Mouse (Mus musculus): ENCODE measurements around the gene Nipal3. TPM values are rescaled to one million over a fixed set of nuclear protein-coding genes. Genes with fewer than 3 reads are reported as not detected.

Nipal3 gene
- polyA plus RNA-seq, 1 experiment from 2014 or later, result 6.8 TPM

DNA sequence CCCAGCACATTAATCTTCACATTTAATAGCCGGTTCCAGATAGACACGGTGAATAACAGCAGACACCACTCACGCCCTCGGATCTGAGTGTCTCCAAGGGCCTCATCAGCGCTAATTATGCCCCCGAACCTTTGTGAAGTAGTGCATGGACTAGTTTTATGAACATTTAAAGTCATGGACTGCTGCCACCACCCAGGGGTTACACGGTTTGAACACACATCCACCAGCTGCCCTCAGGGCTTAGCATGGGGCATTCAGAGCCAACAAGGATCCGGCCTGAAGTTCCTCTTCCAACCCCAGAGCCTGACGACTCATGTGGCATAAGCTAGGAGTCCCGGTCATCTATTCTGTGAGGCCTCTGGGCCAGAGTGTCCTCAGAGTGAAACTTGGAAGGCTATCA lies 9.8 kb downstream of the Nipal3 start:
- DNase-seq (ENCODE audit: low spot score) (no peak), ATAC-seq (replicated peaks; ENCODE audit: low FRiP score, low read depth) (no peak)
- Histone ChIP-seq H3K27me3 (ENCODE audit: insufficient read depth, low read length) (no peaks in the 10 kb centered on the region), H3K27ac (no peak overlapping the region), H3K4me3 (replicated peaks; ENCODE audit: low read depth, low read length) (no peak overlapping the region), H3K4me1 (replicated peaks; ENCODE audit: insufficient read depth, low read length) (no peaks in the 10 kb centered on the region), H3K9ac (ENCODE audit: low read depth, low read length) (no peak overlapping the region), H3K36me3 (ENCODE audit: insufficient read depth, low read length) (0 out of 2 replicates have a peak, but pooled peaks cover 4% of the 10 kb centered on the region), H3K9me3 (replicated peaks; ENCODE audit: low read length) (no peaks in the 10 kb centered on the region), H3K4me2 (ENCODE audit: low read length) (no peak overlapping the region)
- 31% methylated on average over 10 of the region's 10 CpGs for WGBS
- no peak for TF ChIP-seq CTCF (IDR thresholded peaks at IDR 0.05; ENCODE audit: low read depth)

DNA sequence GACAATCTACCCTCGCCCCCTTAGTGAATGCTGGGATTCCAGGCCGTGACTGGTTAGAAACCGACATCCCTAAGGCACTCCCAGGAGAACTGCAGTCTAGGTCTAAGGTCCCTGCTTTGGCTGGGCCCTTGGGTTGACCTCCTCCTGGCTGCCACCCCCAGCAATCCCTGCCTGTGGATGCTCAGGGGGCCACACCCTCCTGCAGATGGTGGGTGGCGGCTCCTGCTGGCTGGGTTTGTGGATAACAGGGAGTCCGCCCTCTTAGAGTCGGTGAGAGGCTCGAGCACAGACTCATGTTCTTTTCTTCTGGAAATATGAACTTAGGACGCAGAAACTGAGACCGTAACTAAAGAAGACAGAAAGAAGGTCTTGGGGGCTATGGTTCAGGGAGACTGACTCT lies 14.5 kb downstream of the Nipal3 start:
- H3K36me3 ChIP-seq (ENCODE audit: insufficient read depth, low read length), result no peaks in the 10 kb centered on the region
- TF ChIP-seq CTCF (IDR thresholded peaks at IDR 0.05; ENCODE audit: low read depth), result peak; percentile 39; the same call in 1 of the 2 replicates
- ATAC-seq (replicated peaks; ENCODE audit: low FRiP score, low read depth), result no peak
- DNase-seq (ENCODE audit: low spot score), result no peak
- H3K27me3 ChIP-seq (ENCODE audit: insufficient read depth, low read length), result no peaks in the 10 kb centered on the region
- H3K9me3 ChIP-seq (replicated peaks; ENCODE audit: low read length), result no peaks in the 10 kb centered on the region
- H3K9ac ChIP-seq (ENCODE audit: low read depth, low read length), result no peak overlapping the region
- no peak overlapping the region for H3K4me2 ChIP-seq (ENCODE audit: low read length)
- 76% methylated on average over 9 of the region's 9 CpGs for WGBS
- no peaks in the 10 kb centered on the region for H3K4me1 ChIP-seq (replicated peaks; ENCODE audit: insufficient read depth, low read length)
- H3K27ac ChIP-seq, result no peak overlapping the region
- H3K4me3 ChIP-seq (replicated peaks; ENCODE audit: low read depth, low read length), result no peak overlapping the region

DNA sequence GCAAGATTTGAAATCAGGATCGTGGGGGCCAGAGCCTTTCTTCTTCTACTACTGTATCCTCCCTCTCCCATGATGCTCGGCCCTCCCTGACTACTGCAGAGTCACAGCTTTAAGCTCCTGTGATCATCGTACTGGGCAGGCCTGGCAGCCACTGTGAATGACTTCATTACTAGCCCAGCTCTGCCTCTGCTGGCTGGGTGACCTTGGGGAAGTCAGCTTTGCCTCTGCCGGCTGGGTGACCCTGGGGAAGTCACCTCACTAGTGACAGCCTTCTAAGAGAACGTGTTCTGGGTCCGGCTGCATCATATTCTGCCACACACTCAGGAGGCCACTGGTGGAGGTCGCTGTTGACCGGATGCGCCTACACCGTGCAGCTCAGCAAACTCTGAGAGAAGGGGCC lies 17.0 kb downstream of the Nipal3 start:
- no peak for ATAC-seq (replicated peaks; ENCODE audit: low FRiP score, low read depth)
- no peak overlapping the region for H3K4me3 ChIP-seq (replicated peaks; ENCODE audit: low read depth, low read length)
- H3K4me2 ChIP-seq (ENCODE audit: low read length), result no peak overlapping the region
- H3K36me3 ChIP-seq (ENCODE audit: insufficient read depth, low read length), result no peaks in the 10 kb centered on the region; the same call in 1 of the 2 replicates
- no peak for TF ChIP-seq CTCF (IDR thresholded peaks at IDR 0.05; ENCODE audit: low read depth)
- 80% methylated on average over 10 of the region's 10 CpGs for WGBS
- no peaks in the 10 kb centered on the region for H3K9me3 ChIP-seq (replicated peaks; ENCODE audit: low read length)
- H3K9ac ChIP-seq (ENCODE audit: low read depth, low read length), result no peak overlapping the region
- H3K27ac ChIP-seq, result no peak overlapping the region
- H3K4me1 ChIP-seq (replicated peaks; ENCODE audit: insufficient read depth, low read length), result no peaks in the 10 kb centered on the region
- DNase-seq (ENCODE audit: low spot score), result no peak
- no peaks in the 10 kb centered on the region for H3K27me3 ChIP-seq (ENCODE audit: insufficient read depth, low read length)

DNA sequence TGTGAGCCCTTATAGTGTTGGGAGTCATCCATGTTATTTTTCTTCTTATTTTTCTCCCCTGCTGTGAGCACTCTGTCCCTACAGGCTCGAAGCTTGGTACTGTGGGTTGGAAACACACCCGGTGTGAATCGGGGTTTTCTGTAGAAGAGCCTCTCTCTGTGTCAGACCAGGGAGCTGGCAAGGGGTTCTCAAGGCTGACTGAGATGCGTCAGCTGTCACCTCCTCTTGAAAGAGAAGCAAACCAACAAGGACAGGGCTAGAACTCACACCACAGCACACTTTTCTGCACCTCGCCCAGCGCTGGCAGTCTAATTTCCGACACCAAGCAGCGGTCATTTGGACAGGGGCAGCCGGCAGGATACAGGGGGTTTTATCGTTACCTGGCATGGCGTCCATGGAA lies 31.4 kb downstream of the Nipal3 start:
- 0 out of 2 replicates have a peak, but pooled peaks cover 15% of the 10 kb centered on the region for H3K36me3 ChIP-seq (ENCODE audit: insufficient read depth, low read length)
- TF ChIP-seq CTCF (IDR thresholded peaks at IDR 0.05; ENCODE audit: low read depth), result no peak
- H3K4me2 ChIP-seq (ENCODE audit: low read length), result no peak overlapping the region
- H3K4me3 ChIP-seq (replicated peaks; ENCODE audit: low read depth, low read length), result no peak overlapping the region
- no peak overlapping the region for H3K9ac ChIP-seq (ENCODE audit: low read depth, low read length)
- no peaks in the 10 kb centered on the region for H3K4me1 ChIP-seq (replicated peaks; ENCODE audit: insufficient read depth, low read length)
- no peak overlapping the region for H3K27ac ChIP-seq
- ATAC-seq (replicated peaks; ENCODE audit: low FRiP score, low read depth) (no peak), DNase-seq (ENCODE audit: low spot score) (no peak)
- no peaks in the 10 kb centered on the region for H3K27me3 ChIP-seq (ENCODE audit: insufficient read depth, low read length)
- 92% methylated on average over 11 of the region's 11 CpGs for WGBS
- no peaks in the 10 kb centered on the region for H3K9me3 ChIP-seq (replicated peaks; ENCODE audit: low read length)

DNA sequence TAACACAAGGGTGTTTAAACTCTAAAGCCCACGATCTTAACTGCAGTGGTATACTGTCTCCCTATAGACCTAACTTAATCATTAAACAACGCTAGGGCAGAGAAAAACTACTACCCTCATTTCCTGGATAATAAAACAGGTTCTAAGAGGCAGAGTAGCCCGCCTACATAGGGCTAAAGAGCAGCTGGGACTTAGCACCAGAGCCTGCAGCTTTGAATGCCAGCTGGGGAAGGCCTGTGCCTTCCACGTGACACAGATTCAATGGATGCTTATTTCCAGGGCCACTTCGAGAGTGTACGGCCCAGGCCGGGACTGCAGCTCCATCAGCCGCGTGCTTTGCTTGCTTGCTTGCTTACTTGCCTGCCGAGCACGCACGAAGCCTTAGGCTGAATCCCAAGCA lies 41.3 kb downstream of the Nipal3 start:
- H3K9me3 ChIP-seq (replicated peaks; ENCODE audit: low read length), result no peaks in the 10 kb centered on the region
- no peaks in the 10 kb centered on the region for H3K27me3 ChIP-seq (ENCODE audit: insufficient read depth, low read length)
- peak overlapping the region; percentile 66 for H3K27ac ChIP-seq
- H3K36me3 ChIP-seq (ENCODE audit: insufficient read depth, low read length), result 0 out of 2 replicates have a peak, but pooled peaks cover 3% of the 10 kb centered on the region
- H3K4me1 ChIP-seq (replicated peaks; ENCODE audit: insufficient read depth, low read length), result peaks cover 16% of the 10 kb centered on the region; the same call in 1 of the 2 replicates
- peak overlapping the region; percentile 4; the same call in 1 of the 2 replicates for H3K9ac ChIP-seq (ENCODE audit: low read depth, low read length)
- DNase-seq (ENCODE audit: low spot score) (no peak), ATAC-seq (replicated peaks; ENCODE audit: low FRiP score, low read depth) (peak; percentile 68)
- WGBS, result 31% methylated on average over 12 of the region's 12 CpGs
- no peak overlapping the region for H3K4me2 ChIP-seq (ENCODE audit: low read length)
- no peak overlapping the region for H3K4me3 ChIP-seq (replicated peaks; ENCODE audit: low read depth, low read length)
- TF ChIP-seq CTCF (IDR thresholded peaks at IDR 0.05; ENCODE audit: low read depth), result no peak

DNA sequence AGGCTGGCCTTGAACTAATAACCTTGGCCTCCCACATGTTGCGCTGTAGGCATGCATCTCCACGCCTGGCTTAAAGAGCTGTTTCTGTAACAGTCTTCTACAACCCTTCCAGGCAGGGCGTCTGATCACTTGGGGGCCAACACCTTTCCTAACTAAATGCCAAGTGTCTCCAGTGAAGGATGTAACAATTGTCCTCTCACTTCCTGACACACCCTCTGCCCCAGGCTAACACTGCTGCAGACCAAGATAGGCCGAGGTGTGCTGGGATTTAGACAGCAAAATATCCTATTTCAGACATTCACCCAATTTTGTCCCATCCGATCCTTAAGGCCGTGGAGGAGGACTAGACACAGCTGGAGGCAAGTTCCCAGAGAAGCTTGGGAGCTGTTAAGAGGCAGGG lies 41.7 kb downstream of the Nipal3 start:
- peak overlapping the region; percentile 66 for H3K27ac ChIP-seq
- H3K27me3 ChIP-seq (ENCODE audit: insufficient read depth, low read length), result no peaks in the 10 kb centered on the region
- H3K4me2 ChIP-seq (ENCODE audit: low read length), result no peak overlapping the region
- 0 out of 2 replicates have a peak, but pooled peaks cover 3% of the 10 kb centered on the region for H3K36me3 ChIP-seq (ENCODE audit: insufficient read depth, low read length)
- 37% methylated on average over 6 of the region's 6 CpGs for WGBS
- ATAC-seq (replicated peaks; ENCODE audit: low FRiP score, low read depth) (no peak), DNase-seq (ENCODE audit: low spot score) (peak; percentile 42)
- no peaks in the 10 kb centered on the region for H3K9me3 ChIP-seq (replicated peaks; ENCODE audit: low read length)
- no peak overlapping the region for H3K4me3 ChIP-seq (replicated peaks; ENCODE audit: low read depth, low read length)
- peak overlapping the region; percentile 4; the same call in 1 of the 2 replicates for H3K9ac ChIP-seq (ENCODE audit: low read depth, low read length)
- H3K4me1 ChIP-seq (replicated peaks; ENCODE audit: insufficient read depth, low read length), result peaks cover 16% of the 10 kb centered on the region; the same call in 1 of the 2 replicates
- no peak for TF ChIP-seq CTCF (IDR thresholded peaks at IDR 0.05; ENCODE audit: low read depth)
